Mouse (Mus musculus) layer of hippocampus, adult 18-20 months (tissue): ENCODE results near the gene Cyp2u1. TPM values are rescaled to one million over a fixed set of nuclear protein-coding genes. Genes with fewer than 3 reads are reported as not detected.
A peak's percentile ranks its signal among the peaks of the same experiment; 100 is the strongest.

Experiments
- DNase-seq, 2 experiments: peaks; one replicate each; pipeline ENCODE4 v3.0.0; 2022; ENCODE audit warnings: low spot score in 2 of 2
- total RNA-seq, 2 experiments: library from RNA; stranded (reverse); gene quantifications; 2 replicates each; pipeline ENCODE4 v1.2.3; 2021

Gene Cyp2u1
- total RNA-seq, 2 experiments from 2014 or later, result 18.1 to 20.8 TPM

GRCm38 (mm10) chr3:131306255-131306654 lies 3.2 kb upstream of the Cyp2u1 start:
- DNase-seq, result no peak

- no peak for DNase-seq
These were observed 290 bp upstream of the Cyp2u1 start for GRCm38 (mm10) chr3:131303320-131303714.

- DNase-seq, result peak in 1 of 2 experiments; percentile 59
These were observed 3.1 kb downstream of the Cyp2u1 start for GRCm38 (mm10) chr3:131299908-131300307.

GRCm38 (mm10) chr3:131299078-131299477 lies 3.9 kb downstream of the Cyp2u1 start:
- no peak for DNase-seq

- no peak for DNase-seq
These were observed 6.1 kb downstream of the Cyp2u1 start for GRCm38 (mm10) chr3:131296893-131297292.

GRCm38 (mm10) chr3:131295513-131296200 lies 7.4 kb downstream of the Cyp2u1 start:
- DNase-seq, result no peak

- DNase-seq, result no peak
These were observed 8.5 kb downstream of the Cyp2u1 start for GRCm38 (mm10) chr3:131294503-131294902.

- DNase-seq, result no peak
These were observed 10.1 kb downstream of the Cyp2u1 start for GRCm38 (mm10) chr3:131292959-131293358.

- DNase-seq, result no peak
These were observed 10.7 kb downstream of the Cyp2u1 start for GRCm38 (mm10) chr3:131292349-131292748.

- no peak for DNase-seq
These were observed 11.1 kb downstream of the Cyp2u1 start for GRCm38 (mm10) chr3:131291890-131292289.

- no peak for DNase-seq
These were observed 28.9 kb downstream of the Cyp2u1 start for GRCm38 (mm10) chr3:131274151-131274550.

- no peak for DNase-seq
These were observed 30.5 kb downstream of the Cyp2u1 start for GRCm38 (mm10) chr3:131272374-131273100.

- peak; percentile 60 to 83 for DNase-seq
These were observed 31.3 kb downstream of the Cyp2u1 start, which contains the start of gene Hadh for GRCm38 (mm10) chr3:131271559-131272373. Hadh (minus strand) TSS chr3:131272101.

GRCm38 (mm10) chr3:131271157-131271556 lies 31.9 kb downstream of the Cyp2u1 start:
- DNase-seq, result no peak

GRCm38 (mm10) chr3:131270381-131270780 lies 32.6 kb downstream of the Cyp2u1 start:
- no peak for DNase-seq

- DNase-seq, result no peak
These were observed 36.5 kb downstream of the Cyp2u1 start for GRCm38 (mm10) chr3:131266366-131267050.

- no peak for DNase-seq
These were observed 37.5 kb downstream of the Cyp2u1 start for GRCm38 (mm10) chr3:131265516-131265915.

GRCm38 (mm10) chr3:131263766-131264486 lies 39.1 kb downstream of the Cyp2u1 start:
- DNase-seq, result no peak

- no peak for DNase-seq
These were observed 42.6 kb downstream of the Cyp2u1 start for GRCm38 (mm10) chr3:131260418-131260817.

GRCm38 (mm10) chr3:131259392-131259965 lies 43.5 kb downstream of the Cyp2u1 start:
- no peak for DNase-seq
